Mouse (Mus musculus): Measurements from ENCODE around the gene Hist1h2bq. TPM values are rescaled to one million over a fixed set of nuclear protein-coding genes. Genes with fewer than 3 reads are reported as not detected.

The Hist1h2bq gene
- total RNA-seq, 2 experiments from 2014 or later = 220 to 411 TPM

DNA sequence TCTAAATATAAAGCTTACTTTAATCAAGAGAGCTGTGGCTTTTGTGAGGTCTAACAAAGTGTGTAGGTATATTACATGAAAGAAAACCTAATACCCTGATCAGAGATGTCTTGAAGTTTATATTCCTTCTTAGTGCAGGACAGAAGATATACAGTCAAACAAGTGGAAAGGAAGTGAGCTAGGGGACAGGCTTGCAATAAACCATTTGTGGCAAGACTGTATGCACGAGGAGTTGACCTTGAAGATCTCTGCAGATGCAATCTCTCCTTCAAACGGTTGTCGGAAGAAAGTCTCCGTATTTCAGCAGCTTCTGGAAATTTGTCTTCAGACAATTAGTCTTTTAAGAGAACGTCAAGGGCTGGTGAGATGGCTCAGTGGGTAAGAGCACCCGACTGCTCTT is 20.1 kb downstream of the Hist1h2bq start:
- ATAC-seq (replicated peaks; ENCODE audit: poor library complexity) = no peak

DNA sequence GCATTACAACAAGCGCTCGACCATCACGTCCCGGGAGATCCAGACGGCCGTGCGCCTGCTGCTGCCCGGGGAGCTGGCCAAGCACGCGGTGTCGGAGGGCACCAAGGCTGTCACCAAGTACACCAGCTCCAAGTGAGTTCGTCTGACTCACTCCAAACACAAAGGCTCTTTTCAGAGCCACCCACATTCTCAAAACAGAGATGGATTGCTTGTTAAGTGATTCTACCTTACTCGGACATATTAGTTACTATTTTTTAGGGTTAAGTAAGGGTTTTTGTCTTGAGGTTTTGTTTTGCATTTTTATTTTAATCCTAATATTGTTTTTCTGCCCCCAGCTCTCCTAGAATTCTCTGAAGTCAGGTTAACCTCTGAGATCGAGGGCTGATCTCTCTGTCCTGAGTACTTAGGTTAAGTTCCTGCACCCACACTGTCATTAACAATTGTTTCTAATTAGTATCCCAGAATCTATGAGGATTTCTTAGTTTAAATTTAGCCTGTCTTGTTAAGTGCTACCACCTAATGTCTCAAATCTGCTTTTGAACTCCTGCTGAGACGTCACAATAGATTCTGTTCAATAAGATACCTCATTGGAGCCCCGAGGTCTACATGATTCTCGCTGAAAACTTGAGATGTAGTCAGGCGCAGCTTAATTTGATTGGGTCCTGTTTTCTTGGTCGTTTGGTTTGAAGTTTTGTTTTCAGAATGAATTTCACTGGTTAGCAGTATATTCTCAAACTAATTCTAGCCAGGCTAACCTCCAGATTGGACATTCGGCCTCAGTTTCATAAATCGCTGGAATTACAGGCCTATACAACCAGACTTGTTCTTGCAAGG is 22.0 kb downstream of the Hist1h2bq start:
- no peak for ATAC-seq (replicated peaks; ENCODE audit: poor library complexity)

DNA sequence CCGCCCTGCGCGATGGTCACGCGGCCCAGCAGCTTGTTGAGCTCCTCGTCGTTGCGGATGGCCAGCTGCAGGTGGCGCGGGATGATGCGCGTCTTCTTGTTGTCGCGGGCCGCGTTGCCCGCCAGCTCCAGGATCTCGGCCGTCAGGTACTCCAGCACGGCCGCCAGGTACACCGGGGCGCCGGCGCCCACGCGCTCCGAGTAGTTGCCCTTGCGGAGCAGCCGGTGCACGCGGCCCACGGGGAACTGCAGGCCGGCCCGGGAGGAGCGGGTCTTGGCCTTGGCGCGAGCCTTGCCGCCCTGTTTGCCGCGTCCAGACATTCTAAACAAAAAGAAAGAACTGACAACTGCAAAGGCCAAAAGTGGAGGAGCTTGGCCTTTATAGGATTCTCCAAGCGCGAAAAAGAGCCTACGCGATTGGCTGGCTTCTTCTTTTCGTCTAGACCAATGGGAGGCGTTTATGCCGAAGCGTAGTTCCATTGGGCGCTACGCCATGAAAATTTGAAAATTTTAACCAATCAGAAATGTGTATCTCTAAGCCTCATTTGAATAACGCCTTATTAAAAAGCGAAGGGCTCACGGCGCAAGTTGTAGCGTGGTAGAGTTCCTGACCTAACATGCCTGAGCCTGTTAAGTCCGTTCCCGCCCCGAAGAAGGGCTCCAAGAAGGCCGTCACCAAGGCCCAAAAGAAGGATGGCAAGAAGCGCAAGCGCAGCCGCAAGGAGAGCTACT is 22.9 kb downstream of the Hist1h2bq start, which contains the start of the genes Hist1h2an and Hist1h2bp:
Gene Hist1h2an, minus strand, starts transcription at position 320 of the 731 bp plus-strand sequence.
Gene Hist1h2bp, plus strand, starts transcription at position 563 of the 731 bp plus-strand sequence.
- ATAC-seq (replicated peaks; ENCODE audit: poor library complexity) = peak; percentile 76

DNA sequence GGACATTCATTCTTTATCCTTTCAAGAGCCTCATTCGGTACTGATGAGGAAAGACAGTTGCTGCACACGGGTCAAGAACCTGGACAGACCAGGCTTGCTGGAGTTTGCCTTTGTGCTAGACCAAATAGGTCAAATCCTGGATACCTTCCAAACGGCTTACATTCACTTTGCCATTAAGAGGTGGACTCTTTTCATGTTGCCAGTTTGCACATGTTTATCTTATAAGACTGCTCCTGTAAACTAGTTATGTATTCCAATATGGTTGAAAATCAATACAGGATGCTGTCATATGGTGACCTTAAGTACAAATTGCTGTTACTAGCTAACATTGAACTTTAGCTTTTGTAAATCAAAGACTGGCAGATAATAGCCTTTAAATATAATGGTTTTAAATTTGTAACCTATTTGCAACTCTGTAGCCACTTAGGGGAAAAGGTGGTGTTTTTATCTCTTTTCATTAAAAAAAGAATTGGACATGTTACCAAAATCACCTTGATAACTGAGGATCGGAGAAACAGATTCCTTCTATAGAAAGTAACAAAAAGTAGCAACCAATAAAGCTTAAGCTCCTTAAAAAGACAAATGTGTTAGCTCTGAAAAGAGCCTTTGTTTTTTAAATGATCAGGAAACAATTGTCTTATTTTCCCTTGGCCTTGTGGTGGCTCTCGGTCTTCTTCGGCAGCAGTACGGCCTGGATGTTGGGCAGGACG is 23.7 kb downstream of the Hist1h2bq start:
- no peak for ATAC-seq (replicated peaks; ENCODE audit: poor library complexity)

DNA sequence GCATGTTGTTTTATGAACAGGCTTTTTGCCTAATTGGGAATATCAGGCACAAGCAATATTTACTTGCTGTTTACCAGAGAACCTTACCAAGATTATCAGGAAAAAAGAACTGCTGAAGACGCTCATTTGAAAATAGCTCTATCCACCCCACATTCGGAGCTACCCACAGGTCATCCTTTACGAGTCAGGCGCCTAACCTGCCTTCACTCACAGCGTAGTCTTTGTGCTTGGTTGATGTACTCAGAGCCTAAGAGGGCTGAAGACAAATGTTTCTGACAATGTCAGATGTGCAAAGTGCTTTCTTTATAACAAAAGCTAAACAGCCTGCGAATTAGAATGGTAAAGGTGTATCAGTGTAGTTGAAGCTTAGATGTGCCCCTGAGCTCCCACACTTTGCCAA is 25.7 kb downstream of the Hist1h2bq start:
- ATAC-seq (replicated peaks; ENCODE audit: poor library complexity) = no peak

DNA sequence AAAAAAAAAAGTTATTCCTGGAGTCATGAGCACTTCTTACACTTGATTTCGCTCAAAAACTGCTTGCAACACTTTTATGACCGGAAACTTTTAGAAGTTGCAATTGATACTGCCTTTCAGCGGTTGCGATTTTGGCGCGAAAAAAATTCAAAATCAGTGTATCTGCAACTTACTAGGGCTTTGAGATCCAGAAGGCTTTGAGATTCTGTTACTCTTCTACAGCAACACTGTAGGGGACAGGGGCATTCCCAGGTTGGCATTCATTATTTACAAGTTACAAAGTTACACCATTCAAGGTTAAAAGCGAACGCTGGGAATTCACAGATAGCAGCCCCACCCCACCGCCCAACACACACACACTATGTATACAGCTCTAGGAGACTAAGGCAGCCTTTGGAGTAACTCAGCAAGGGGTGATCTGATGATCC is 26.2 kb downstream of the Hist1h2bq start:
- ATAC-seq (replicated peaks; ENCODE audit: poor library complexity) = no peak

DNA sequence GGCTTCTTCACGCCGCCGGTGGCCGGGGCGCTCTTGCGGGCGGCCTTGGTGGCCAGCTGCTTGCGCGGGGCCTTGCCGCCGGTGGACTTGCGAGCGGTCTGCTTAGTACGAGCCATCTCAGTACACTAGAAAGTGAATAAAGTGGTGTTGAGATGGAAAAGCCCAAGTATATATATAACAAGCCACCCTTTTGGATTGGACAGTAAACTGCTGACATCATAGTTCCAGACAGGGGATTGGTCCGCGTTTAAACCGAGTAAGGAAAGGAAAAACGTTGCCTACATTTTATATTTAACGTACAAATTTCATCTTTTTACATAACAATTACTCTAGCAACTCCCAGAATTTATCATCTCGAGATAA is 26.8 kb downstream of the Hist1h2bq start, which contains the start of gene Hist1h3i:
Gene Hist1h3i, minus strand, starts transcription at position 116 of the 363 bp plus-strand sequence.
- ATAC-seq (replicated peaks; ENCODE audit: poor library complexity) = peak; percentile 23

DNA sequence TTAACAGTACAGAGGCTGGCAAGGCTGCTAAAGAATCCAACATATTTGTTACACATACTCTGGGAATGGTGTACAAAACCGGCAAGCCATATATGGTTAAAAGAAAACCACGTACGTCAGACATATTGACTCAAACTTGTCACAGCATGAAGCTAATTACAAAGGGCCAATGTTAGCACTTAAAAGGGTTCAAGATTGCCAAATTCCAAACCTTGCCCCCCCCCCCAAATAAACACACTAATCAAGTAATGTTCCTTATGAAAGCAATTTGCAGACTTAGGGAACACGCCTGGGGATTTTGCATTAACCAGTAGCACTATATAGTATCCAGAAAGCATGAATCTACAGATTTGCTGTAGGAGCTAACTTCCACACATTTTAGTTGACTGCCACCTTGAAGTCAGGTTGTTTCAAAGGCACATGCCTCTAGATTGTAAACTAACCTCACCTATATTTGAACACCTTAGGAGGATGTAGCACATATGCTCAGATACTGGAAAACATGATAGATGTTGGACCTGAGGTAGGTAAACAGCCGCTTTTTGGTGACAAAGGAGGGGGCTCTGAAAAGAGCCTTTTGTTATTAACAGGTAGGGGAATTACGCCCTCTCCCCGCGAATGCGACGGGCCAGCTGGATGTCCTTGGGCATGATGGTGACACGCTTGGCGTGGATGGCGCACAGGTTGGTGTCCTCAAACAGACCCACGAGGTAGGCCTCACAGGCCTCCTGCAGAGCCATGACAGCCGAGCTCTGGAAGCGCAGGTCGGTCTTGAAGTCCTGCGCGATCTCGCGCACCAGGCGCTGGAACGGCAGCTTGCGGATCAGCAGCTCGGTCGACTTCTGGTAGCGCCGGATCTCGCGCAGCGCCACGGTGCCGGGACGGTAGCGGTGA is 27.4 kb downstream of the Hist1h2bq start:
- peak; percentile 1; the same call in 1 of the 2 replicates for ATAC-seq (replicated peaks; ENCODE audit: poor library complexity)

DNA sequence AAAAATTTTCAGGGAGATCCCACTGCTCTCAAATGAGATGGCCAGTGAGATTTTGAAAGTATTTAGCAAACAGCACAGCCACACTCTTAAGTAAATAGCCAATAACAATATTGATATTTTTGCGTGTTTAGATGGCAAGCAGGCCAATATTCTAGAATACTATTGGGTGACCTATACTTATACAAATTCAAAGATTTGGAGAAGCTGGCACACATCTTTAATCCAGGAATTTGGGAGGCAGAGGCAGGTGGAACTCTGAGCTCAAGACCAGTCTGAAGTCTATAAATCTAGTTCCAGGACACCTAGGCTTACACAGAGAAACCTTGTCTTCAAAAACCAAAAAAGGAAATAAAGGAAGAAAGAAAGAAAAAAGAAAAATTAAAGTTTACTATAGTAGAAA is 28.4 kb downstream of the Hist1h2bq start:
- ATAC-seq (replicated peaks; ENCODE audit: poor library complexity) = no peak

DNA sequence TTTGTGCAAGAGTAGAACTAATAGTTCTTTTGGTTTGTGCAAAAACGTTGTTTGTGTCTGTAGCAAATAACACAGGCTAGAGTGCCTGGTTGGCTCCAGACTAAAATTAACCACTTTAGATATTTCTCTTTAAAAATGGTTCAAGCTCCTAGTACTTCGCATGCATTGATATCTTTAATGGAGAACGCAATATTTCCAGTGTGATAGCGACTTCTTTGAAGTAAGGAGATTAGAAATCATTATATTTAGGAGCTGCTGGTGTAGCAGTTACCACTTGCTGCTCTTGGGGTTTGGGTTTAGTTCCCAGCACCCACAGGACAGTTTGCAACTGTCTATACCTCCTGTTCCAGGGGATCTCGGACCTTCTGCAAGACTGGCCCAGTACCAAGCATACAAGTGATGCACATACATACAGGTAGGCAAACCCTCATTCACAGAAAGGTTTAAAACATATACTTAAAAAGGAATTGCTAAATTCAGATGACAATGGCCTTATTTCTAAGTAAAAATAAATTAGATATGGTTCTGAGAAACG is 28.9 kb downstream of the Hist1h2bq start:
- no peak for ATAC-seq (replicated peaks; ENCODE audit: poor library complexity)

DNA sequence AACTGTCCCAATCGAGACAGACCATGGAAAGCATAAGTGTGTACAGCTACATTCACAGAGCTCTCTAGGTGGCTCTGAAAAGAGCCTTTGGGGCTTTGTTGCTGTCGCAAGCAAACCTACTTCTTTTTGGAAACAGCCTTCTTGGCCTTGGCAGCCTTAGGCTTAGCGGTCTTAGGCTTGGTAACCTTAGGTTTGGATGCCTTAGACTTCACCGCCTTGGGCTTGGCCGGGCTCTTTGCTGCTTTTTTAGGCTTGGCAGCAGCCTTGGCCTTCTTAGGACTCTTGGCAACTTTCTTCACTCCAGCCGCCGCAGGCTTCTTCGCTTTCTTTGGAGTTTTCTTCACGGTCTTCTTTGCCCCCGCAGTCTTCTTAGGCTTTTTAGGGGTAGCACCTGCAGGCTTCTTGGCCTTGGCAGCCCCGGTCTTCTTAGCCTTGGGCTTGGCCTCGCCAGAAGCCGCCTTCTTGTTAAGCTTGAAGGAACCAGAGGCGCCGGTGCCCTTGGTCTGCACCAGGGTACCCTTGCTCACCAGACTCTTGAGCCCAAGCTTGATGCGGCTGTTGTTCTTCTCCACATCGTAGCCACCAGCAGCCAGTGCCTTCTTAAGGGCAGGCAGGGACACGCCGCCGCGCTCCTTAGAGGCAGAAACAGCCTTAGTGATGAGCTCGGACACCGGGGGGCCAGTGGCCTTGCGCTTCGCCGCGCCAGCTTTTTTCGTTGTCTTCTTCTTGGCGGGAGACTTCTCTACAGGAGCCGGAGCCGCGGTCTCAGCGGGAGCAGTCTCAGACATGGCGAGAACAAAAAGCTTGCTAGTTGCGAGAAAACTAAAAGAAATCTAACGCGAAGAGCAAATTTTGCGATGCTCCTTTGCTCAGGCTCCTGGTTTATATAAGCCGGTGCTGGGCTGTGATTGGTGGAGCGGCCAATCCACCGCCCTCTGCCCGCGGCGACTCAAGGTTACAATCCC is 29.9 kb downstream of the Hist1h2bq start, which contains the start of gene Hist1h1b:
Gene Hist1h1b, minus strand, starts transcription at position 859 of the 965 bp plus-strand sequence.
- peak; percentile 56 for ATAC-seq (replicated peaks; ENCODE audit: poor library complexity)

DNA sequence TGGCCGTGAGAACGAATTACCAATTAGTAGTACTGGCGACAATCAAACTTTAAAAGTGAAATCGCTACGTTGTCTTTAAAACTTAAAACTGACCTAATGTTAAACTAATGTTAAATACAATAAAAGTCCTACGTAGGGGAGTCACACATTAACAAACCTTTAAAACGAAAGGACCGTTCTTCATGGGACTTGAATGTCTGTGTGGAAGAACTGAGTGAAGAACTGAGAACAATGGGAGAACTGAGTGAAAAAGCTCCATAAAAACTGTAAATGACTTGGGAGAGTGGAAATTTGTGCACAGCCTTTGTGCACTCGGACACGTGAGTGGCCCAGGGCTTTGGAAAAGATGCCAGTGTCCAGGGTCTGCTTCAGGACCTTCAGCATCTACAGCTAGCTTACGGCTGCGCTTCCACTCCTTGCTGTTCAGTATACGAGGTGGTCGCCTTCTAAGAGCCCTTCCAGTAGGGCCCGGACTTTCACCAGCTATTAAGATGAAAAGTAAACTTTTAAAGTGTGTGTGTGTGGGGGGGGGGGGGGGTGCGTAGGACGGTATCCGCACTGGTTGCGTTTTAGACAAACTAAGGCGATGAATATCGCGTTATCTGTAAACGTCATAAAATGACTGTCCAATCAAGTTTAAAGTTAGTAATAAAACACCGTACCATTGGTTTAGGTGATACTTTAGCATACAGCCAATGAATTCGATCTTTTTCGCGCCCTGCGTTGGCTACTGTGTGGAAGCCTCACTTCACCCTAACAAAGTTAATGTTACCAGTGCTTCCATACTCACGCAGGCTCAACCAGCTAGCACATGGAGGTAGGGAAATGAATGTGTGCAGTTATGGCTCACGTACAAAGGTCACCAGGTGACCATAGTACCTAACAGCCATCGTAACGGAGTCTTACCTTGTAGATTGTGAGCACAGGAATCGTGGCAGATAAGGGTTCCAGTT is 30.9 kb downstream of the Hist1h2bq start:
- ATAC-seq (replicated peaks; ENCODE audit: poor library complexity) = peak; percentile 47

Other genes starting within 250 kb of the Hist1h2bq start
Only the 30 nearest of the 31 such genes appear.
- not detected in 2 replicates for gene Olfr1364, start 228.4 kb downstream of the Hist1h2bq start, total RNA-seq (2015)
- gene Olfr1364, start 228.4 kb downstream of the Hist1h2bq start, total RNA-seq (2017) = not detected in 2 replicates
- not detected in 2 replicates for gene Olfr1362, start 196.2 kb downstream of the Hist1h2bq start, total RNA-seq (2015)
- gene Olfr1362, start 196.2 kb downstream of the Hist1h2bq start, total RNA-seq (2017) = not detected in 2 replicates
- gene Olfr11, start 167.7 kb downstream of the Hist1h2bq start, total RNA-seq (2015) = not detected in 2 replicates
- not detected in 2 replicates for gene Olfr11, start 167.7 kb downstream of the Hist1h2bq start, total RNA-seq (2017)
- gene Olfr1361, start 146.8 kb downstream of the Hist1h2bq start, total RNA-seq (2015) = not detected in 2 replicates
- gene Olfr1361, start 146.8 kb downstream of the Hist1h2bq start, total RNA-seq (2017) = not detected in 2 replicates
- gene Olfr1360, start 132.8 kb downstream of the Hist1h2bq start, total RNA-seq (2015) = not detected in 2 replicates
- gene Olfr1360, start 132.8 kb downstream of the Hist1h2bq start, total RNA-seq (2017) = not detected in 2 replicates
- gene Olfr1359, start 112.1 kb downstream of the Hist1h2bq start, total RNA-seq (2015) = not detected in 2 replicates
- not detected in 2 replicates for gene Olfr1359, start 112.1 kb downstream of the Hist1h2bq start, total RNA-seq (2017)
- gene Hist1h2bl, start 94.1 kb downstream of the Hist1h2bq start, total RNA-seq (2015) = 264 and 265 TPM in 2 replicates
- gene Hist1h2bl, start 94.1 kb downstream of the Hist1h2bq start, total RNA-seq (2017) = 396 and 423 TPM in 2 replicates
- gene Hist1h2ai, start 93.8 kb downstream of the Hist1h2bq start, total RNA-seq (2015) = 2.0 and 5.0 TPM in 2 replicates
- 2,894 and 3,659 TPM in 2 replicates for gene Hist1h2ai, start 93.8 kb downstream of the Hist1h2bq start, total RNA-seq (2017)
- 35.1 and 67.8 TPM in 2 replicates for gene Hist1h3h, start 92.5 kb downstream of the Hist1h2bq start, total RNA-seq (2015)
- gene Hist1h3h, start 92.5 kb downstream of the Hist1h2bq start, total RNA-seq (2017) = 208 and 295 TPM in 2 replicates
- 116 and 137 TPM in 2 replicates for gene Hist1h2bm, start 88.2 kb downstream of the Hist1h2bq start, total RNA-seq (2015)
- gene Hist1h2bm, start 88.2 kb downstream of the Hist1h2bq start, total RNA-seq (2017) = 542 and 561 TPM in 2 replicates
- 3.0 and 6.7 TPM in 2 replicates for gene Hist1h4j, start 75.1 kb downstream of the Hist1h2bq start, total RNA-seq (2015)
- gene Hist1h4j, start 75.1 kb downstream of the Hist1h2bq start, total RNA-seq (2017) = 303 and 332 TPM in 2 replicates
- 58.4 and 76.4 TPM in 2 replicates for gene Hist1h4k, start 59.7 kb downstream of the Hist1h2bq start, total RNA-seq (2015)
- gene Hist1h4k, start 59.7 kb downstream of the Hist1h2bq start, total RNA-seq (2017) = 2,633 and 2,646 TPM in 2 replicates
- 79.0 and 135 TPM in 2 replicates for gene Hist1h2ak, start 56.4 kb downstream of the Hist1h2bq start, total RNA-seq (2015)
- gene Hist1h2ak, start 56.4 kb downstream of the Hist1h2bq start, total RNA-seq (2017) = 1,123 and 1,182 TPM in 2 replicates
- 350 and 353 TPM in 2 replicates for gene Hist1h2bn, start 56.1 kb downstream of the Hist1h2bq start, total RNA-seq (2015)
- 1,312 and 1,339 TPM in 2 replicates for gene Hist1h2bn, start 56.1 kb downstream of the Hist1h2bq start, total RNA-seq (2017)
- gene Hist1h1b, start 29.6 kb downstream of the Hist1h2bq start, total RNA-seq (2015) = 614 and 670 TPM in 2 replicates
- gene Hist1h1b, start 29.6 kb downstream of the Hist1h2bq start, total RNA-seq (2017) = 1,549 and 1,625 TPM in 2 replicates
- gene Hist1h3i, start 26.8 kb downstream of the Hist1h2bq start, total RNA-seq (2015) = 244 and 246 TPM in 2 replicates
- 294 and 383 TPM in 2 replicates for gene Hist1h3i, start 26.8 kb downstream of the Hist1h2bq start, total RNA-seq (2017)
- 1.2 and 2.1 TPM in 2 replicates for gene Hist1h2an, start 23.0 kb downstream of the Hist1h2bq start, total RNA-seq (2015)
- 859 and 860 TPM in 2 replicates for gene Hist1h2an, start 23.0 kb downstream of the Hist1h2bq start, total RNA-seq (2017)
- 10.4 and 19.9 TPM in 2 replicates for gene Hist1h2bp, start 22.7 kb downstream of the Hist1h2bq start, total RNA-seq (2015)
- gene Hist1h2bp, start 22.7 kb downstream of the Hist1h2bq start, total RNA-seq (2017) = 37.0 and 43.7 TPM in 2 replicates
- gene Hist1h2ao, start 268 bp upstream of the Hist1h2bq start, total RNA-seq (2015) = 115 and 180 TPM in 2 replicates
- 633 TPM in 1 of 2 replicates, not detected in the other for gene Hist1h2ao, start 268 bp upstream of the Hist1h2bq start, total RNA-seq (2017)
- gene Hist1h4m, start 1.5 kb upstream of the Hist1h2bq start, total RNA-seq (2015) = 53.3 and 56.3 TPM in 2 replicates
- 2,437 and 3,070 TPM in 2 replicates for gene Hist1h4m, start 1.5 kb upstream of the Hist1h2bq start, total RNA-seq (2017)
- gene Hist1h4n, start 22.0 kb upstream of the Hist1h2bq start, total RNA-seq (2015) = 48.7 and 53.0 TPM in 2 replicates
- gene Hist1h4n, start 22.0 kb upstream of the Hist1h2bq start, total RNA-seq (2017) = 1,698 and 2,087 TPM in 2 replicates
- gene Hist1h2ap, start 23.3 kb upstream of the Hist1h2bq start, total RNA-seq (2015) = 93.0 and 127 TPM in 2 replicates
- gene Hist1h2ap, start 23.3 kb upstream of the Hist1h2bq start, total RNA-seq (2017) = 3,573 and 4,575 TPM in 2 replicates
- gene Hist1h2br, start 23.5 kb upstream of the Hist1h2bq start, total RNA-seq (2015) = 378 and 381 TPM in 2 replicates
- 447 and 545 TPM in 2 replicates for gene Hist1h2br, start 23.5 kb upstream of the Hist1h2bq start, total RNA-seq (2017)
- 13.3 and 16.1 TPM in 2 replicates for gene Zfp184, start 134.9 kb upstream of the Hist1h2bq start, total RNA-seq (2015)
- 9.2 and 15.1 TPM in 2 replicates for gene Zfp184, start 134.9 kb upstream of the Hist1h2bq start, total RNA-seq (2017)
- 0.05 and 0.25 TPM in 2 replicates for gene Pom121l2, start 171.0 kb upstream of the Hist1h2bq start, total RNA-seq (2015)
- gene Pom121l2, start 171.0 kb upstream of the Hist1h2bq start, total RNA-seq (2017) = 0.10 TPM in 1 of 2 replicates, not detected in the other
- gene Prss16, start 199.5 kb upstream of the Hist1h2bq start, total RNA-seq (2015) = 17.0 and 19.9 TPM in 2 replicates
- 11.4 and 12.2 TPM in 2 replicates for gene Prss16, start 199.5 kb upstream of the Hist1h2bq start, total RNA-seq (2017)
- gene Hist1h2ah, start 225.4 kb upstream of the Hist1h2bq start, total RNA-seq (2015) = 1.9 and 2.2 TPM in 2 replicates
- gene Hist1h2ah, start 225.4 kb upstream of the Hist1h2bq start, total RNA-seq (2017) = 923 and 1,838 TPM in 2 replicates
- gene Hist1h2bk, start 225.7 kb upstream of the Hist1h2bq start, total RNA-seq (2015) = 65.4 and 83.1 TPM in 2 replicates
- 1,827 and 2,239 TPM in 2 replicates for gene Hist1h2bk, start 225.7 kb upstream of the Hist1h2bq start, total RNA-seq (2017)
- 38.4 and 42.3 TPM in 2 replicates for gene Hist1h4i, start 231.2 kb upstream of the Hist1h2bq start, total RNA-seq (2015)
- gene Hist1h4i, start 231.2 kb upstream of the Hist1h2bq start, total RNA-seq (2017) = 83.0 and 89.0 TPM in 2 replicates
- 21.6 and 36.7 TPM in 2 replicates for gene Hist1h2ag, start 232.7 kb upstream of the Hist1h2bq start, total RNA-seq (2015)
- gene Hist1h2ag, start 232.7 kb upstream of the Hist1h2bq start, total RNA-seq (2017) = 1,156 and 1,370 TPM in 2 replicates

Data from megakaryocyte progenitor cell, adult 5-6 weeks (primary cell).